Mouse (Mus musculus) lung, postnatal 0 days (tissue): ENCODE data around the gene Sipa1l1. TPM values are rescaled to one million over a fixed set of nuclear protein-coding genes. Genes with fewer than 3 reads are reported as not detected.

Experiments
- ATAC-seq: fragments of 200-750 bp; cut with Nextera tagmentation; 2 replicates; pipeline ENCODE4 v1.8.0; 2017; ENCODE audit warnings: moderate library complexity
- DNase-seq: peaks from one replicate; pipeline ENCODE4 v3.0.0-alpha.2; 2016; ENCODE audit warnings: low spot score
- H3K27ac ChIP-seq: fragments of 300-500 bp; sonication (generic); 2 replicates; pipeline ENCODE4 v1.5.1; 2014; ENCODE audit warnings: antibody characterized with exemption, mild to moderate bottlenecking, low read length, mixed read lengths
- H3K27me3 ChIP-seq: fragments of 300-500 bp; sonication (generic); replicated peaks from 2 replicates; pipeline ENCODE4 v1.6.1; 2014; ENCODE audit warnings: low read length, mixed read lengths; ENCODE audit not compliant: insufficient read depth
- H3K36me3 ChIP-seq: fragments of 300-500 bp; sonication (generic); 2 replicates; pipeline ENCODE4 v1.6.1; 2014; ENCODE audit warnings: low read length, mixed read lengths; ENCODE audit not compliant: insufficient read depth
- H3K4me1 ChIP-seq: fragments of 300-500 bp; sonication (generic); 2 replicates; pipeline ENCODE4 v1.6.1; 2014; ENCODE audit warnings: antibody characterized with exemption, low read depth, low read length, mixed read lengths; ENCODE audit not compliant: insufficient read depth
- H3K4me2 ChIP-seq: fragments of 300-500 bp; sonication (generic); replicated peaks from 2 replicates; pipeline ENCODE4 v1.6.1; 2014; ENCODE audit warnings: low read depth, mild to moderate bottlenecking, low read length, moderate library complexity, mixed read lengths
- H3K4me3 ChIP-seq: fragments of 300-500 bp; sonication (generic); 2 replicates; pipeline ENCODE4 v1.5.1; 2014; ENCODE audit warnings: low read depth, low read length
- H3K9ac ChIP-seq: fragments of 300-500 bp; sonication (generic); replicated peaks from 2 replicates; pipeline ENCODE4 v1.6.1; 2014; ENCODE audit warnings: low read depth, mild to moderate bottlenecking
- H3K9me3 ChIP-seq: fragments of 300-500 bp; sonication (generic); 2 replicates; pipeline ENCODE4 v1.6.1; 2016; ENCODE audit warnings: low read length, mixed read lengths
- CTCF ChIP-seq: IDR thresholded peaks from 2 replicates; pipeline ENCODE4 v1.5.1; 2016; ENCODE audit warnings: antibody characterized with exemption, mild to moderate bottlenecking
- EP300 ChIP-seq: IDR thresholded peaks from 2 replicates; pipeline ENCODE4 v1.6.1; 2016; ENCODE audit warnings: antibody characterized with exemption, mild to moderate bottlenecking, control low read depth
- WGBS: fragments of 180-500 bp; shearing (Covaris S2); extraction: QIAGEN DNeasy Blood & Tissue Kit; methylation state at CpG from one replicate; pipeline ENCODE4 v1.1.7; 2014; 5-methylcytosine and 5-hydroxymethylcytosine counted together
- polyA plus RNA-seq: library from polyadenylated mRNA; unstranded; fragments of >200 nt; fragmentation: Nextera tagmentation; extraction: Ambion mirVana; gene quantifications from 2 replicates; pipeline ENCODE4 v1.2.1, GENCODE M21; 2015

Gene Sipa1l1
- 10.2 and 11.7 TPM in 2 replicates for polyA plus RNA-seq

GRCm38 (mm10) chr12:82168820-82169533, at the start of gene Sipa1l1:
Sipa1l1 (plus strand) TSS chr12:82169320.
- Histone ChIP-seq H3K4me1 (peaks cover 10% of the 10 kb centered on the region), H3K9ac (peak within 1 kb of the TSS; percentile 87), H3K36me3 (no peaks in the 10 kb centered on the region), H3K27ac (peak within 1 kb of the TSS; percentile 92), H3K4me3 (peak within 1 kb of the TSS; percentile 96), H3K27me3 (no peaks in the 10 kb centered on the region), H3K9me3 (no peaks in the 10 kb centered on the region), H3K4me2 (peak within 1 kb of the TSS; percentile 98)
- TF ChIP-seq CTCF: peak; percentile 17; the same call in 1 of the 2 replicates
- TF ChIP-seq EP300: no peak; the same call in 1 of the 2 replicates
- DNase-seq (peak; percentile 99), ATAC-seq (peak; percentile 93)
- 1% methylated on average over 35 of the region's 43 CpGs for WGBS

- ATAC-seq (peak; percentile 60), DNase-seq (peak; percentile 45)
- H3K4me1 ChIP-seq: peaks cover 4% of the 10 kb centered on the region; the same call in 1 of the 2 replicates
- H3K9me3 ChIP-seq: no peaks in the 10 kb centered on the region
- H3K27ac ChIP-seq: peak overlapping the region; percentile 55; the same call in 1 of the 2 replicates
- H3K27me3 ChIP-seq: no peaks in the 10 kb centered on the region
- H3K4me2 ChIP-seq: peak overlapping the region; percentile 36
- no peaks in the 10 kb centered on the region for H3K36me3 ChIP-seq
- H3K9ac ChIP-seq: no peak overlapping the region
- H3K4me3 ChIP-seq: no peak overlapping the region; the same call in 1 of the 2 replicates
- WGBS: 24% methylated on average over 10 of the region's 10 CpGs
- TF ChIP-seq EP300: no peak
- TF ChIP-seq CTCF: no peak
These were observed 47.2 kb upstream of the Sipa1l1 start for GRCm38 (mm10) chr12:82121947-82122346.

DNA sequence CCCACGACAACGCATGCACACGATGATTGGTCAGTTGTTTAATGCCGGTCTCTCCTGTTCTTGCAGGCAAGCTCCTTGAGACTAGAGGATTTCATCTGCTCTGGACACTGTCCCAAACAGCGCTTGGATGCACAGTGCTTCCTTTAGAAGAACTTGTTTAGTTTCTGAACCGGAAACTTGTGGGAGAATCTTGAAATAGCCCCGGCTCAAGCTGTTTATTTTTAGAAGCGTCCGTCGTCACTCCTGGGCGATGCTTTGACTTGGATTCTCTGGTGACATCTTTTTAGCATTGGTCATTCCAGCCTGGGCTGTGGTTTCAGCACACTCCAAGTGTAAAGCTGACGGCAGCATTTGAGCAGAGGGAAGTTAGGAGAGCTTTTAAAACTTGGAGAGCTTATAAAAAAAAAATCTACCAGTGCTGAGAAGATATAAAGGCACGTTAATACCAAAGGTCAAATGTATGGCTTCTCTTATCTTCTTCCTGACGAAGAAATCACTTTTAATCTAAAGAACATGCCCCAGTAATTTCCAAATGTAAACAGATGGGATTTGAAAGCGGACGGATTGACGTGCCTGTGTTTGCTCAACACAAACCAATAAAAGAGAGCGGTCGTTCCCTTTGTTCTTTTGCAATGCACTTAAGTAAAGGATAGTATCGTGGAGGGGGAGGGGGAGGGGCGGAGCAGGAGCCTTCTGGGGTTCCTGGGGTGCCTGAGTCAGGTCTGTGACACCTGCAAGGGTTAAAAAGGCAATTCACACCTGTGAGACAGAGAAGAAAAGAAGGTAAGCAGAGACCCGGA, 46.5 kb upstream of the Sipa1l1 start:
- ATAC-seq: peak; percentile 81

DNA sequence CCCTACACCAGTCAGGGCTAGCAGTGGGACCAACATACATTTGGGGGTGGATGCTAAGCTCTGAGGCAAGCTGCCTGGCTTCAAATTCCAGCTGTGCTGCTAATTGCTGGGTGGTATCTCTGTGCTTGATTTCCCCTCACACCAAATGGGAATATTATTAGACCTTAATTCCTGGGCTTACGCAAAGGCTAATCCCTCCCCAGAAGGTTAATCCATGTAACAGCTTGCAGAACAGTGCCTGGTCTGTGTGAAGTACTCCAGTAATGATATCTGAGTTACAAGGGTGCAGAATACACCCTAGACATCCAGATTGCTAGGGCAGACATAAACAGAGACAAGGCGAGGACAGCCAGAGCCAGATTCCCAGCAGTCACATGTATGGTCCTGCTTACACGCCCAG, 42.3 kb upstream of the Sipa1l1 start:
- Histone ChIP-seq H3K36me3 (no peaks in the 10 kb centered on the region), H3K4me2 (no peak overlapping the region), H3K27ac (no peak overlapping the region), H3K9me3 (no peaks in the 10 kb centered on the region), H3K4me3 (no peak overlapping the region), H3K4me1 (peaks cover 4% of the 10 kb centered on the region; the same call in 1 of the 2 replicates), H3K27me3 (no peaks in the 10 kb centered on the region), H3K9ac (no peak overlapping the region)
- DNase-seq (no peak), ATAC-seq (no peak)
- no peak for TF ChIP-seq CTCF
- TF ChIP-seq EP300: no peak
- WGBS: 80% methylated on average over 3 of the region's 3 CpGs

More for the DNA sequence above, 46.5 kb upstream of the Sipa1l1 start:
- Histone ChIP-seq H3K9ac (no peak overlapping the region), H3K4me3 (peak overlapping the region; percentile 3; the same call in 1 of the 2 replicates), H3K9me3 (no peaks in the 10 kb centered on the region), H3K36me3 (no peaks in the 10 kb centered on the region), H3K4me2 (peak overlapping the region; percentile 36), H3K27ac (peak overlapping the region; percentile 55; the same call in 1 of the 2 replicates), H3K4me1 (peaks cover 4% of the 10 kb centered on the region; the same call in 1 of the 2 replicates), H3K27me3 (no peaks in the 10 kb centered on the region)
- TF ChIP-seq CTCF (no peak), EP300 (peak; percentile 70)
- DNase-seq: peak; percentile 87
- 3% methylated on average over 22 of the region's 22 CpGs for WGBS

- ATAC-seq (no peak), DNase-seq (no peak)
- no peak overlapping the region for H3K4me2 ChIP-seq
- H3K27ac ChIP-seq: no peak overlapping the region
- 73% methylated on average over 17 of the region's 17 CpGs for WGBS
- no peak overlapping the region for H3K4me3 ChIP-seq
- no peaks in the 10 kb centered on the region for H3K4me1 ChIP-seq
- no peaks in the 10 kb centered on the region for H3K36me3 ChIP-seq
- H3K9me3 ChIP-seq: no peaks in the 10 kb centered on the region
- no peak overlapping the region for H3K9ac ChIP-seq
- TF ChIP-seq EP300: no peak
- no peak for TF ChIP-seq CTCF
- H3K27me3 ChIP-seq: no peaks in the 10 kb centered on the region
These were observed 29.6 kb upstream of the Sipa1l1 start for GRCm38 (mm10) chr12:82139234-82140166.
